Mouse (Mus musculus) forebrain, postnatal 0 days (tissue): Measurements from ENCODE around the gene Ssr1. TPM values are rescaled to one million over a fixed set of nuclear protein-coding genes. Genes with fewer than 3 reads are reported as not detected.
A peak's percentile ranks its signal among the peaks of the same experiment; 100 is the strongest.

ENCODE experiments used
- ATAC-seq: fragments of 200-750 bp; cut with Nextera tagmentation; 2 replicates; pipeline ENCODE4 v1.8.0; 2017; ENCODE audit warnings: mild to moderate bottlenecking, moderate library complexity
- DNase-seq: peaks from one replicate; pipeline ENCODE4 v3.0.0-alpha.2; 2015
- H3K27ac ChIP-seq: fragments of 300-500 bp; sonication (generic); 2 replicates; pipeline ENCODE4 v1.5.1; 2014; ENCODE audit warnings: low read depth, mild to moderate bottlenecking, antibody characterized with exemption, low read length, moderate library complexity, mixed read lengths
- H3K27me3 ChIP-seq: fragments of 300-500 bp; sonication (generic); 2 replicates; pipeline ENCODE4 v1.6.1; 2014; ENCODE audit warnings: mild to moderate bottlenecking, low read length, mixed read lengths; ENCODE audit not compliant: insufficient read depth
- H3K36me3 ChIP-seq: fragments of 300-500 bp; sonication (generic); 2 replicates; pipeline ENCODE4 v1.6.1; 2014; ENCODE audit warnings: mild to moderate bottlenecking, moderate library complexity; ENCODE audit not compliant: insufficient read depth
- H3K4me1 ChIP-seq: fragments of 300-500 bp; sonication (generic); 2 replicates; pipeline ENCODE4 v1.6.1; 2014; ENCODE audit warnings: antibody characterized with exemption; ENCODE audit not compliant: insufficient read depth
- H3K4me2 ChIP-seq: fragments of 300-500 bp; sonication (generic); 2 replicates; pipeline ENCODE4 v1.6.1; 2014; ENCODE audit warnings: low read depth, mild to moderate bottlenecking, moderate library complexity
- H3K4me3 ChIP-seq: fragments of 300-500 bp; sonication (generic); 2 replicates; pipeline ENCODE4 v1.5.1; 2014; ENCODE audit warnings: low read depth, low read length, mixed read lengths
- H3K9ac ChIP-seq: fragments of 300-500 bp; sonication (generic); 2 replicates; pipeline ENCODE4 v1.6.1; 2014; ENCODE audit warnings: mild to moderate bottlenecking
- H3K9me3 ChIP-seq: fragments of 300-500 bp; sonication (generic); 2 replicates; pipeline ENCODE4 v1.6.1; 2016; ENCODE audit warnings: low read length
- CTCF ChIP-seq: sonication (generic); IDR thresholded peaks from 2 replicates; pipeline ENCODE4 v1.5.1; 2016; ENCODE audit warnings: antibody characterized with exemption, control low read depth, low read depth
- WGBS: fragments of 180-500 bp; shearing (Covaris S2); extraction: QIAGEN DNeasy Blood & Tissue Kit; methylation state at CpG from one replicate; pipeline ENCODE4 v1.1.7; 2014; 5-methylcytosine and 5-hydroxymethylcytosine counted together
- polyA plus RNA-seq: library from polyadenylated mRNA; unstranded; fragments of >200 nt; fragmentation: Nextera tagmentation; extraction: Ambion mirVana; gene quantifications from 2 replicates; pipeline ENCODE4 v1.2.1, GENCODE M21; 2015
- total RNA-seq: library from RNA; depleted of rRNA; stranded (reverse); fragments of >200 nt; gene quantifications from 2 replicates; pipeline ENCODE4 v1.2.3, GENCODE M21; 2014

The Ssr1 gene
- total and polyA plus RNA-seq, 2 experiments from 2014 or later, result 48.8 to 75.6 TPM

GRCm38 (mm10) chr13:37967565-37967964, 26.5 kb downstream of the Ssr1 start:
- DNase-seq, result no peak
- ATAC-seq, result no peak
- no peak for TF ChIP-seq CTCF
- H3K9ac ChIP-seq, result no peak overlapping the region
- H3K9me3 ChIP-seq, result no peaks in the 10 kb centered on the region
- H3K27ac ChIP-seq, result no peak overlapping the region
- no peaks in the 10 kb centered on the region; the same call in 1 of the 2 replicates for H3K27me3 ChIP-seq
- no peak overlapping the region for H3K4me3 ChIP-seq
- WGBS, result 58% methylated on average over 10 of the region's 10 CpGs
- peaks cover 3% of the 10 kb centered on the region; the same call in 1 of the 2 replicates for H3K4me1 ChIP-seq
- H3K4me2 ChIP-seq, result no peak overlapping the region
- no peaks in the 10 kb centered on the region for H3K36me3 ChIP-seq

- Histone ChIP-seq H3K36me3 (no peaks in the 10 kb centered on the region), H3K4me1 (peaks cover 3% of the 10 kb centered on the region; the same call in 1 of the 2 replicates), H3K27ac (no peak overlapping the region), H3K4me3 (no peak overlapping the region), H3K4me2 (no peak overlapping the region), H3K9me3 (no peaks in the 10 kb centered on the region), H3K9ac (no peak overlapping the region), H3K27me3 (no peaks in the 10 kb centered on the region; the same call in 1 of the 2 replicates)
- 54% methylated on average over 12 of the region's 12 CpGs for WGBS
- ATAC-seq (no peak), DNase-seq (no peak)
- no peak for TF ChIP-seq CTCF
Observed at GRCm38 (mm10) chr13:37967052-37967437, 27.0 kb downstream of the Ssr1 start.

GRCm38 (mm10) chr13:37966256-37967051, 27.6 kb downstream of the Ssr1 start:
- no peaks in the 10 kb centered on the region for H3K36me3 ChIP-seq
- DNase-seq (no peak), ATAC-seq (no peak)
- H3K9me3 ChIP-seq, result no peaks in the 10 kb centered on the region
- H3K4me3 ChIP-seq, result no peak overlapping the region
- peaks cover 3% of the 10 kb centered on the region; the same call in 1 of the 2 replicates for H3K4me1 ChIP-seq
- TF ChIP-seq CTCF, result no peak
- H3K27me3 ChIP-seq, result no peaks in the 10 kb centered on the region; the same call in 1 of the 2 replicates
- no peak overlapping the region for H3K27ac ChIP-seq
- no peak overlapping the region for H3K4me2 ChIP-seq
- WGBS, result 81% methylated on average over 15 of the region's 15 CpGs
- H3K9ac ChIP-seq, result no peak overlapping the region

- Histone ChIP-seq H3K4me2 (no peak overlapping the region), H3K27me3 (no peaks in the 10 kb centered on the region; the same call in 1 of the 2 replicates), H3K9me3 (no peaks in the 10 kb centered on the region), H3K4me3 (no peak overlapping the region), H3K36me3 (no peaks in the 10 kb centered on the region), H3K4me1 (0 out of 2 replicates have a peak, but pooled peaks cover 3% of the 10 kb centered on the region), H3K27ac (no peak overlapping the region), H3K9ac (no peak overlapping the region)
- peak; percentile 48 for TF ChIP-seq CTCF
- ATAC-seq (no peak), DNase-seq (no peak)
- WGBS, result 40% methylated on average over 17 of the region's 17 CpGs
Observed at GRCm38 (mm10) chr13:37965126-37965914, 28.7 kb downstream of the Ssr1 start.

- no peak overlapping the region for H3K4me3 ChIP-seq
- no peak overlapping the region for H3K9ac ChIP-seq
- no peak for TF ChIP-seq CTCF
- DNase-seq, result peak; percentile 30
- peak overlapping the region; percentile 42; the same call in 1 of the 2 replicates for H3K4me2 ChIP-seq
- no peak overlapping the region for H3K27ac ChIP-seq
- 30% methylated on average over 20 of the region's 20 CpGs for WGBS
- ATAC-seq, result peak; percentile 55
- no peaks in the 10 kb centered on the region; the same call in 1 of the 2 replicates for H3K27me3 ChIP-seq
- H3K4me1 ChIP-seq, result 0 out of 2 replicates have a peak, but pooled peaks cover 3% of the 10 kb centered on the region
- no peaks in the 10 kb centered on the region for H3K9me3 ChIP-seq
- no peaks in the 10 kb centered on the region for H3K36me3 ChIP-seq
Observed at GRCm38 (mm10) chr13:37964128-37965087, 29.6 kb downstream of the Ssr1 start.

- H3K4me3 ChIP-seq, result peak overlapping the region; percentile 18; the same call in 1 of the 2 replicates
- peak overlapping the region; percentile 42 for H3K4me2 ChIP-seq
- no peaks in the 10 kb centered on the region for H3K36me3 ChIP-seq
- H3K9me3 ChIP-seq, result no peaks in the 10 kb centered on the region
- H3K4me1 ChIP-seq, result no peaks in the 10 kb centered on the region
- TF ChIP-seq CTCF, result peak; percentile 82
- no peaks in the 10 kb centered on the region; the same call in 1 of the 2 replicates for H3K27me3 ChIP-seq
- H3K9ac ChIP-seq, result no peak overlapping the region
- peak; percentile 78 for DNase-seq
- peak; percentile 44 for ATAC-seq
- WGBS, result 2% methylated on average over 12 of the region's 12 CpGs
- H3K27ac ChIP-seq, result no peak overlapping the region
Observed at GRCm38 (mm10) chr13:37963354-37964007, 30.5 kb downstream of the Ssr1 start.
